Mouse (Mus musculus) liver, adult 2 months (tissue): ENCODE measurements around the gene Ddx51.

ENCODE experiments used
- CTCF ChIP-seq: fragments of 200-500 bp; IDR thresholded peaks from 2 replicates; pipeline ENCODE4 v1.5.1; 2011; ENCODE audit warnings: low read depth, low read length, control low read depth
- POLR2A ChIP-seq: fragments of 200-500 bp; IDR thresholded peaks from 2 replicates; pipeline ENCODE4 v1.6.1; 2011; ENCODE audit warnings: low read length, control low read depth; ENCODE audit not compliant: insufficient read depth; ENCODE audit errors: extremely low read depth

DNA sequence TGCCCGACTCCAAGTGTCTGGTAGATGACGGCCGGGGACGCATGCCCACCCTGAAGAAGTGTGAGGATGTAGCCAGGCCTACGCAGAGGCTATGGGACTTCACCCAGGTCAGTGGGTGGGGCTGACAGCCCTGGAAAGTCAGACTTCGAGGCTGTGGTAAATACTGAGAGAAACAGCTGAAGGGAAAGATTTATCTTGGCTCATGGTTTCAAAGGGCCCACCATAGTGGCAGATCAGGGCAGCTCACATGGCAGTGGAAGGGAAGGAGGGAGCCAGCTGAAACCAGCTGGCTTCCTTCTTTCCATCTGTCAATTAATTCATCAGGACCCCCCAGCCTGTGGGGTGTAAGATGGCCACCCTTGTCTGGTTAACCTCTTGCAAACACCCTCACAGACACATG lies 34.0 kb upstream of the Ddx51 start:
- TF ChIP-seq CTCF (no peak), POLR2A (no peak)
